Mouse (Mus musculus): ENCODE measurements around the gene 2310011J03Rik. TPM values are rescaled to one million over a fixed set of nuclear protein-coding genes. Genes with fewer than 3 reads are reported as not detected.
A peak's percentile ranks its signal among the peaks of the same experiment; 100 is the strongest.

Gene 2310011J03Rik
- polyA plus RNA-seq, 1 experiment from 2014 or later: 42.3 TPM

- H3K27me3 ChIP-seq: peaks cover 74% of the 10 kb centered on the region
- no peak overlapping the region for H3K27ac ChIP-seq
- 9% methylated on average over 26 of the region's 26 CpGs for WGBS (ENCODE audit: insufficient replicate concordance)
- no peak overlapping the region for H3K4me3 ChIP-seq (replicated peaks)
- DNase-seq (no peak), ATAC-seq (ENCODE audit: low read depth) (no peak)
- no peak overlapping the region for H3K4me2 ChIP-seq
- H3K9me3 ChIP-seq (replicated peaks): no peaks in the 10 kb centered on the region
- peaks cover 49% of the 10 kb centered on the region for H3K4me1 ChIP-seq (replicated peaks)
- peaks cover 14% of the 10 kb centered on the region for H3K36me3 ChIP-seq
- no peak overlapping the region for H3K9ac ChIP-seq
Observed at GRCm38 (mm10) chr10:80298571-80299281, 21.6 kb downstream of the 2310011J03Rik start.

- no peak overlapping the region for H3K4me2 ChIP-seq
- H3K27me3 ChIP-seq: peaks cover 63% of the 10 kb centered on the region
- H3K36me3 ChIP-seq: peaks cover 23% of the 10 kb centered on the region
- H3K4me1 ChIP-seq (replicated peaks): peaks cover 59% of the 10 kb centered on the region
- ATAC-seq (ENCODE audit: low read depth) (no peak), DNase-seq (no peak)
- H3K9ac ChIP-seq: no peak overlapping the region
- no peak overlapping the region for H3K27ac ChIP-seq
- H3K9me3 ChIP-seq (replicated peaks): no peaks in the 10 kb centered on the region
- 49% methylated on average over 8 of the region's 8 CpGs for WGBS (ENCODE audit: insufficient replicate concordance)
- no peak overlapping the region for H3K4me3 ChIP-seq (replicated peaks)
Observed at GRCm38 (mm10) chr10:80297526-80298133, 22.7 kb downstream of the 2310011J03Rik start.

GRCm38 (mm10) chr10:80296824-80297223 lies 23.5 kb downstream of the 2310011J03Rik start:
- Histone ChIP-seq H3K27ac (no peak overlapping the region), H3K9ac (no peak overlapping the region), H3K4me2 (no peak overlapping the region), H3K4me1 (replicated peaks) (peaks cover 54% of the 10 kb centered on the region), H3K4me3 (replicated peaks) (no peak overlapping the region), H3K9me3 (replicated peaks) (no peaks in the 10 kb centered on the region), H3K27me3 (peaks cover 55% of the 10 kb centered on the region), H3K36me3 (peaks cover 23% of the 10 kb centered on the region)
- ATAC-seq (ENCODE audit: low read depth) (no peak), DNase-seq (no peak)
- 69% methylated on average over 5 of the region's 5 CpGs for WGBS (ENCODE audit: insufficient replicate concordance)

GRCm38 (mm10) chr10:80295618-80296425 lies 24.5 kb downstream of the 2310011J03Rik start, which contains the start of gene Apc2:
Apc2 (plus strand) TSS chr10:80295977.
- Histone ChIP-seq H3K9me3 (replicated peaks) (no peaks in the 10 kb centered on the region), H3K27me3 (peaks cover 45% of the 10 kb centered on the region), H3K9ac (peak within 1 kb of the TSS; percentile 100), H3K27ac (peak within 1 kb of the TSS; percentile 94), H3K4me1 (replicated peaks) (peaks cover 56% of the 10 kb centered on the region), H3K4me2 (peak within 1 kb of the TSS; percentile 93), H3K4me3 (replicated peaks) (peak within 1 kb of the TSS; percentile 44), H3K36me3 (peaks cover 23% of the 10 kb centered on the region)
- ATAC-seq (ENCODE audit: low read depth) (peak; percentile 41), DNase-seq (peak; percentile 67)
- 4% methylated on average over 26 of the region's 26 CpGs for WGBS (ENCODE audit: insufficient replicate concordance)

GRCm38 (mm10) chr10:80294788-80295303 lies 25.5 kb downstream of the 2310011J03Rik start:
- H3K27me3 ChIP-seq: peaks cover 35% of the 10 kb centered on the region
- no peaks in the 10 kb centered on the region for H3K9me3 ChIP-seq (replicated peaks)
- H3K4me3 ChIP-seq (replicated peaks): no peak overlapping the region
- H3K4me1 ChIP-seq (replicated peaks): peaks cover 56% of the 10 kb centered on the region
- WGBS (ENCODE audit: insufficient replicate concordance): 32% methylated on average over 7 of the region's 7 CpGs
- peak overlapping the region; percentile 93 for H3K4me2 ChIP-seq
- peaks cover 23% of the 10 kb centered on the region for H3K36me3 ChIP-seq
- no peak for ATAC-seq (ENCODE audit: low read depth)
- peak overlapping the region; percentile 100; the same call in 1 of the 2 replicates for H3K9ac ChIP-seq
- DNase-seq: no peak
- peak overlapping the region; percentile 94 for H3K27ac ChIP-seq

- H3K27me3 ChIP-seq: peaks cover 30% of the 10 kb centered on the region
- peak overlapping the region; percentile 95 for H3K4me3 ChIP-seq (replicated peaks)
- H3K27ac ChIP-seq: peak overlapping the region; percentile 94
- ATAC-seq (ENCODE audit: low read depth) (no peak), DNase-seq (no peak)
- H3K36me3 ChIP-seq: peaks cover 24% of the 10 kb centered on the region
- 85% methylated on average over 4 of the region's 4 CpGs for WGBS (ENCODE audit: insufficient replicate concordance)
- peak overlapping the region; percentile 100 for H3K9ac ChIP-seq
- H3K4me2 ChIP-seq: peak overlapping the region; percentile 93
- H3K4me1 ChIP-seq (replicated peaks): peaks cover 56% of the 10 kb centered on the region
- no peaks in the 10 kb centered on the region for H3K9me3 ChIP-seq (replicated peaks)
Observed at GRCm38 (mm10) chr10:80294311-80294710, 26.0 kb downstream of the 2310011J03Rik start.

GRCm38 (mm10) chr10:80293325-80293724 lies 27.0 kb downstream of the 2310011J03Rik start:
- DNase-seq (no peak), ATAC-seq (ENCODE audit: low read depth) (no peak)
- H3K4me1 ChIP-seq (replicated peaks): peaks cover 56% of the 10 kb centered on the region
- H3K27ac ChIP-seq: peak overlapping the region; percentile 94
- H3K4me3 ChIP-seq (replicated peaks): peak overlapping the region; percentile 95
- H3K9ac ChIP-seq: peak overlapping the region; percentile 100
- H3K27me3 ChIP-seq: peaks cover 20% of the 10 kb centered on the region
- peaks cover 34% of the 10 kb centered on the region for H3K36me3 ChIP-seq
- WGBS (ENCODE audit: insufficient replicate concordance): 11% methylated on average over 14 of the region's 14 CpGs
- peak overlapping the region; percentile 93 for H3K4me2 ChIP-seq
- H3K9me3 ChIP-seq (replicated peaks): no peaks in the 10 kb centered on the region

GRCm38 (mm10) chr10:80292251-80293146 lies 27.8 kb downstream of the 2310011J03Rik start, which contains the start of gene Rps15:
Rps15 (plus strand) TSS chr10:80292453.
- H3K36me3 ChIP-seq: peaks cover 41% of the 10 kb centered on the region
- under 1% methylated on average over 72 of the region's 72 CpGs for WGBS (ENCODE audit: insufficient replicate concordance)
- H3K4me1 ChIP-seq (replicated peaks): peaks cover 55% of the 10 kb centered on the region

GRCm38 (mm10) chr10:80288657-80289056 lies 31.7 kb downstream of the 2310011J03Rik start:
- DNase-seq (no peak), ATAC-seq (ENCODE audit: low read depth) (no peak)
- 71% methylated on average over 8 of the region's 8 CpGs for WGBS (ENCODE audit: insufficient replicate concordance)
- H3K4me2 ChIP-seq: no peak overlapping the region
- H3K9ac ChIP-seq: no peak overlapping the region
- H3K27me3 ChIP-seq: no peaks in the 10 kb centered on the region
- no peak overlapping the region for H3K27ac ChIP-seq
- peaks cover 18% of the 10 kb centered on the region for H3K4me1 ChIP-seq (replicated peaks)
- no peak overlapping the region for H3K4me3 ChIP-seq (replicated peaks)
- no peaks in the 10 kb centered on the region for H3K9me3 ChIP-seq (replicated peaks)
- H3K36me3 ChIP-seq: peaks cover 64% of the 10 kb centered on the region

More at GRCm38 (mm10) chr10:80292251-80293146, 27.8 kb downstream of the 2310011J03Rik start, which contains the start of gene Rps15:
- peak; percentile 85 for ATAC-seq (ENCODE audit: low read depth)
- peak within 1 kb of the TSS; percentile 94 for H3K27ac ChIP-seq
- peak within 1 kb of the TSS; percentile 95 for H3K4me3 ChIP-seq (replicated peaks)
- peak within 1 kb of the TSS; percentile 100 for H3K9ac ChIP-seq
- DNase-seq: peak; percentile 91
- peaks cover 12% of the 10 kb centered on the region for H3K27me3 ChIP-seq
- no peaks in the 10 kb centered on the region for H3K9me3 ChIP-seq (replicated peaks)
- H3K4me2 ChIP-seq: peak within 1 kb of the TSS; percentile 93

GRCm38 (mm10) chr10:80288097-80288496 lies 32.2 kb downstream of the 2310011J03Rik start:
- no peak overlapping the region for H3K9ac ChIP-seq
- H3K27ac ChIP-seq: no peak overlapping the region
- no peak overlapping the region for H3K4me2 ChIP-seq
- no peak overlapping the region for H3K4me3 ChIP-seq (replicated peaks)
- H3K9me3 ChIP-seq (replicated peaks): no peaks in the 10 kb centered on the region
- ATAC-seq (ENCODE audit: low read depth) (no peak), DNase-seq (no peak)
- peaks cover 64% of the 10 kb centered on the region for H3K36me3 ChIP-seq
- H3K27me3 ChIP-seq: no peaks in the 10 kb centered on the region
- peaks cover 12% of the 10 kb centered on the region for H3K4me1 ChIP-seq (replicated peaks)
- 90% methylated on average over 12 of the region's 12 CpGs for WGBS (ENCODE audit: insufficient replicate concordance)
